Mouse (Mus musculus) brain, embryonic 18.5 days (tissue): ENCODE results near the gene Ube2d1.
A peak's percentile ranks its signal among the peaks of the same experiment; 100 is the strongest.

Experiments used
- DNase-seq: peaks from one replicate; pipeline ENCODE4 v3.0.0-alpha.2; 2012; ENCODE audit warnings: low read depth, low spot score

The Ube2d1 gene

DNA sequence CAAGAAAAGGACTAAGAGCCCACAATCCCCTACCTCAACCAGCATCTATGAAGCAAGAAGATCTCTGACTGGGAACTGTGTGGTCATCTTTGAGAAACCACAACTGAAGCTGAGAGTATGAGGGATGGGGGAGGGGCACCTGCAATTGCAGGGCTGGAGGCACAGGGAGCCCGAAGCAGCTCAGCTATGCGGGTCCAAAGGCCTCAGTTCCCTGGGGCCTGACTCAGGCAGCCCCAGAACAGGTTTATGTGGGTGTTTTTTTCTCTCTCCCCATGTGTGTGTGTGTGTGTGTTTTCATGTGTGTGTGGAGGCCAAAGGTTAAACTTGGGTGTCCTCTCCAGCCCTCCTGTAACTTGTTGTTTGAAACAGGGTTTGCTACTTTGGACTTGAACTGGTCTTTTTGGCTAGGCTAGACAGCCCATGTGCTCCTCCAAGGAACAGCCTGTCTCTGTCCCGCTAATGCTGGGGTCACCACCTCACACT lies 6.2 kb upstream of the Ube2d1 start:
- DNase-seq = no peak

DNA sequence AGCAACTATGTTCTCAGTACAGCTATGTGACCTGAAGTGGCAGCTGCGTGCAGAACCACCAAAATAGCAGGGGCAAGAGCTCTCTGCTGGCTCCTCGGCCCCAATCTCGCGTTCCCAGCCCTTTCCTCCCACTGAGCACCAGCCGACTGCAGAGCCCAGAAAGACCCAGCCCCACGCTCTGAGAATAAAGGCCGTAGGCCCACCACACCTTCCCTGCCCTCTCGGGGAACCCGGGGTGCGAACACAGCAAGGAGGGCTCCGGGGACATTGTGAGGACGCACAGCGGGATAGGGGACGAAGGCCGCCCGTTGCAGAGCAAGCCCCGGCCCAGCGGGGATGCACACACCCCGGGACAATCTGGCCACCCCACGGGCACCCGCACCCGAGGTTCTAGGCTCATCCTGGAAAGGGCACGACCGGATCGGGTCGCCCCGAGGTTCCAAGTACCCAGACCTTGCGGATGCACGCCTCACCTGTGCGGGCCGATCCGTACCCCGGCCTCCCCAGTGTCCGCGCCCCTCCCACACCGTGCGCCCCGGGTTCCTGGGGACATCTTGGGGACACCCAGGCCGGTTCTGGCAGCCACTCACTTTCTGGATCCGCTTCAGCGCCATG lies 444 bp downstream of the Ube2d1 start:
- no peak for DNase-seq

- DNase-seq = no peak
Observed at GRCm38 (mm10) chr10:71284131-71284510, 941 bp downstream of the Ube2d1 start.

GRCm38 (mm10) chr10:71273008-71273739 lies 11.9 kb downstream of the Ube2d1 start:
- DNase-seq = no peak

DNA sequence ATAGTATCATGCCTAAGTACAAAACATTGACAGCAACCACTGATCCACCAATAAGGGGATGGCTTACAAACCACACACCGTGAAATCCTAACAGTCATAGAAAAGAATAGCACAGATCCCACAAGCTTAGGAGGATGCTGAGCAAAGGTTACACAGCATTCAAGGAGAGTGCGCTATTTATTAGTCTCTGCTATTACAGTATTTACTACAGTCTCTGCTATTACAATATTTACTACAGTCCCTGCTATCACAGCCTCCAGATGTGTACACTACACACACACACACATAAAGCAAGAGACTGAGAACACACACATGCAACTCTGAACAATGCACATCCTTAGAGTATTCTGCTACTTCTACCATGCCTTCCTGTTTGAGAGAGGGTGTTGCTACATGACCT lies 17.1 kb downstream of the Ube2d1 start:
- no peak for DNase-seq

- no peak for DNase-seq
Observed at GRCm38 (mm10) chr10:71267511-71267910, 17.6 kb downstream of the Ube2d1 start.

- no peak for DNase-seq
Observed at GRCm38 (mm10) chr10:71265067-71265466, 20.0 kb downstream of the Ube2d1 start.

DNA sequence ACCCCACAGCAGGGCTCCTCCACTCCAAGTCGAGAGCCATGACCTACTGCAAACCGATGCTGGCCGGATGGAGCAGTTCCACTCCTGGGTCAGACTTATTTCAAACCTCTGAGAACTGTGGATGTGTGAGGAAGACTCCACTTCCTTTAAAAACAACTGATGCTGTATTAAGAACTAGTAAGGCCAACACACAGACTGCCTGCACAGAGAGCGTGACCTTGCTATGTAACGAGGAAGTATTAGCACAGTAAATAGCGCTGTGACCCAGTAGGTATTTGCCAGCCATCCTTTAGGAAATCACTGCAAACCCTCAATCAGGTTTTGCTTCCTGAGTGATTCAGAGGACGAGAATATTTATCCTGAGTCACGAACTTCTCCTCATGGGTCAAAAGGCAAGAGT lies 23.4 kb downstream of the Ube2d1 start:
- DNase-seq = no peak

DNA sequence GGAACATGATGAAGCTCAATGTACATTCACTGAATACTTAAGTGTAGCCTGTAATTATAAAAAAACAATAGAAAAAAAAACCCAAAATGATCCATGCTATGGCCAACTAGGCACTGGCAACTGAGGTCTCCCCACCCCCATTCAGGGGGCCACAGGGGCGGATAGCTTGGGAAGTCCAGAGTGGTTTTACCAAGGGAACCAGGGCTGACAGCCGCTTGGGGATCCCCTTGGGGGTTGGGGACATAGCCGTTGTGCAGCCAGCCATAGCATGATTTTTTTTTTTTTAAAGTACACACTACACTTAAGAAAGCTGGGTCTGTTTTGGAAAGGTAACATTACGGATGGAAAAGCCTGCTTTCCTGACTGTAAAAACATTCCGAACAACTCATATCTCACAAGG lies 26.1 kb downstream of the Ube2d1 start:
- DNase-seq = no peak

DNA sequence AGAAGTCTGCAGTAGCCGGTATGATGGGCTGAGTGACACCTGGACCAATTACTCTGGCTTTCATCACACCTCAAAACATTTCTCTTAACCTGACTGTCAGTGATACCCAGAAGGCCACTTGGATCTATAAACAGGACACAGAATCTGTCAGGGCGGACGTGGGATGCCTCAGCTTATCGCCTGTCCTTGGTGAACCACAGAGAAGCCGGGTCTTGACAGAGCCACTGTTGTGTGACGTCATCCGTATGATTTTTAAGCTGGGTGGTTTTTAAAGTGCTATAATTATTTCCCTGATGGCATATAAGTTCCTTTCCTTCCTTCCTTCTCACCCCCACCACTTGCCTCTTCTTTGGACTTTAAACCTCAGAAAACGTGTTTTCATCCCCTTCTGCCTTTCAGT lies 26.5 kb downstream of the Ube2d1 start:
- no peak for DNase-seq

GRCm38 (mm10) chr10:71253147-71253546 lies 31.9 kb downstream of the Ube2d1 start:
- DNase-seq = no peak

DNA sequence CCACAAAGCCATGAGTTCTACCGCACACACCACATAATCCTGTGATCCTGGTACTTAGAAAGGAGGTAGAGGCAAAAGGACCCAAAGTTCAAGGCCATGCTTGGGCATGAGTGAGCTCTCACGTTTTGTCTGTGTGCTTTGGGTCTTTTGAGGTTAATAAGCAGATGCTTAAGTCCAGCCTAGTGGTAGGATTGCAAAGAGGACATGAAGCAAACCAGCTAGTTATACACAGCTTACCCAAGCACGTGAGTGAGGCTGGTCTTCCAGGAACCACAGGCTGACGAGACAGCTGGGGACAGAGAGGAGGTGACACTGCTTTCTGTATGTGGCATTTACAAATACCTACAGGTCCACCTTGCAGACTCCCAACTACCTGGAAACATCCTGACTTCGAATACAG lies 32.6 kb downstream of the Ube2d1 start:
- DNase-seq = no peak

- DNase-seq = no peak
Observed at GRCm38 (mm10) chr10:71251846-71252245, 33.2 kb downstream of the Ube2d1 start.

GRCm38 (mm10) chr10:71251256-71251655 lies 33.8 kb downstream of the Ube2d1 start:
- no peak for DNase-seq

DNA sequence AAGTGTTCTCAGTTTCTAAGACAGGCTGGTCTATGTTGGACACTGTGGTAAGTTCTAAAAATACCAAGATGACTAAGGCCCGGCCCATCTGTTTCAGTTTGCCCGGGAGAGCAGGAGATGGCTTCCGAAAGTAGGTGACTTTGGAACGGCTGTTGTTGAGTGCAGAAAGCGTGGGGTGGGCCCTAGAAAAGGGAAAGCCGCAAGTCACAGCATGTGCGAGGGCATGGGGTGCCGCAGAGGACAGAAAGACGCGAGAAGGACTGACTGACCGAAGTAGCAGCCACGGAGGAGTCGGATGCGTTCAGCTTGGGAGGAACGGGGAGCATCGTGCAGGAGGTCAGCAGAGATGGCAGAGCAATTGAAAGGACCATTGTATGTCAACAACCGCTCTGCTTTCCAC lies 34.6 kb downstream of the Ube2d1 start:
- DNase-seq = no peak

GRCm38 (mm10) chr10:71249086-71249880 lies 35.8 kb downstream of the Ube2d1 start:
- DNase-seq = no peak

- DNase-seq = no peak
Observed at GRCm38 (mm10) chr10:71246956-71247355, 38.1 kb downstream of the Ube2d1 start.

- DNase-seq = no peak
Observed at GRCm38 (mm10) chr10:71239479-71240120, 45.5 kb downstream of the Ube2d1 start.

DNA sequence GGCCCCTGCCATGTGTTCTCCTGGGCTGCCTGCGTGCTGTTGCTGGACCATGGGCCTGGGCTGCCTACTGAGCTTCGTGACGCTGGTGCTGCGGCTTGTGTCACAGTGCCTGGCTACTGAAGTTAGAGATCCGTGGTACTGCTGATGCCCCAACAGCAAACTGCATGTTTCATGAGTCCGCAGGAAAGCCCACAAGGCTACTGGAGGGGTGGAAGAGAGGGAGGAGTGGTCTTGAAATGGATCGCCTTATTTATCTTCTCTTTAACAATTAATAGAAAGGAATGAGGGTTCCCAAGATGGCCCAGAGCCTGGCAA lies 46.9 kb downstream of the Ube2d1 start, which contains the start of gene Tfam:
Tfam (minus strand) TSS at position 41 of the 315 bp plus-strand sequence.
- no peak for DNase-seq

GRCm38 (mm10) chr10:71237516-71238239 lies 47.4 kb downstream of the Ube2d1 start:
- peak; percentile 82 for DNase-seq

GRCm38 (mm10) chr10:71234071-71234470 lies 51.0 kb downstream of the Ube2d1 start:
- no peak for DNase-seq
